Mouse (Mus musculus): ENCODE measurements at regions not wholly inside any gene's neighbourhood (a gene's known extent, or its start where the extent isn't known, plus 50 kb on each side); places are given as distances from the start of the nearest gene placed in this dataset.

DNA sequence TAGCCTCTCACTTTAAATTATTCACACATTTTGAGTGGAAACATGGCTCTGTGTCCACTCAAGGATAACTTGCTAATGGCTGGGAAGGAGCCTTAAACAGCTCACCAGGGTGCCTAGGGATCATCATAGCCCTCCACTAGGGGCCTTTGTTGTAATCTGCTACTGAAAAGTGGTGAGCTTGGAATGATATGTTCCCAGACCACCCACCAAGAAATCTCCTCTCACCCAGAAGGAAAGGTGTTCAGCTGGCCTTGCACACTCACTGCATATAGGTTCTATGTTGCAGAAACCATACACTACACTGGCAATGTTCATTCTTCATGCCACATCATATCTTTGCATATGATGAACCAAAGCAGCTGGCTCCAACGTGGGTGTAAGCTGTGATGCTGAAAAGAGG is 145.1 kb upstream of the Irx1 start:
- Histone ChIP-seq H3K36me3 (ENCODE audit: control insufficient read depth, insufficient read depth, low read length) (no peaks in the 10 kb centered on the region), H3K4me1 (ENCODE audit: control insufficient read depth, insufficient read depth, low read length) (no peaks in the 10 kb centered on the region), H3K4me3 (ENCODE audit: low read depth, low read length) (no peak overlapping the region), H3K27ac (ENCODE audit: low read depth, low read length) (no peak overlapping the region), H3K27me3 (ENCODE audit: control insufficient read depth, insufficient read depth, low read length) (no peaks in the 10 kb centered on the region), H3K9ac (ENCODE audit: low read depth, low read length) (no peak overlapping the region), H3K9me3 (replicated peaks; ENCODE audit: control insufficient read depth, low read length) (no peaks in the 10 kb centered on the region), H3K4me2 (no peak overlapping the region)
- 41% methylated on average over 1 of the region's 1 CpGs for WGBS (ENCODE audit: insufficient replicate concordance)
- no peak for ATAC-seq (replicated peaks; ENCODE audit: insufficient number of reproducible peaks, low FRiP score, low TSS enrichment)

DNA sequence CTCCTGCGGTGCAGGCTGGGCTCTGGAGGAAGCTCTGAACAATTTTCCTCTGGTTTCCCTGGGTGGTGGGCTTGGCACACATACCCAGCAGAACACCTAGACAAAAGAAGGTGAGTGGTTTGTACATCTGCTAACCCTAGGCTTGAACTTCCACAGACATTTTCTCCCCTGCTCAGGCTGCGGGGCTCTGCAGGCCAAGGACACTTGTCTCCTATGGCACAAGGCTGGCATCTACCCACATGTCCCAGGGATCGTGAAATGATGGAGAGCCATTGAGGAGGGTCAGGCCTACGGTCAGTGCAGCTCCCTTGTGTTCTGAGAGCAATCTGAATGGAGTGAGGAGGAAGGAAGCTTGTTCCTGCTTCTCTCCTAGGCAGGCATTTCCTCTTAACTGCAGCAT is 150.4 kb upstream of the Irx1 start:
- no peak overlapping the region for H3K27ac ChIP-seq (ENCODE audit: low read depth, low read length)
- WGBS (ENCODE audit: insufficient replicate concordance): 73% methylated on average over 4 of the region's 4 CpGs
- no peak overlapping the region for H3K4me2 ChIP-seq
- no peaks in the 10 kb centered on the region for H3K9me3 ChIP-seq (replicated peaks; ENCODE audit: control insufficient read depth, low read length)
- no peak for ATAC-seq (replicated peaks; ENCODE audit: insufficient number of reproducible peaks, low FRiP score, low TSS enrichment)
- H3K4me1 ChIP-seq (ENCODE audit: control insufficient read depth, insufficient read depth, low read length): peaks cover 7% of the 10 kb centered on the region
- no peak overlapping the region for H3K9ac ChIP-seq (ENCODE audit: low read depth, low read length)
- no peak overlapping the region for H3K4me3 ChIP-seq (ENCODE audit: low read depth, low read length)
- H3K36me3 ChIP-seq (ENCODE audit: control insufficient read depth, insufficient read depth, low read length): no peaks in the 10 kb centered on the region
- no peaks in the 10 kb centered on the region for H3K27me3 ChIP-seq (ENCODE audit: control insufficient read depth, insufficient read depth, low read length)

DNA sequence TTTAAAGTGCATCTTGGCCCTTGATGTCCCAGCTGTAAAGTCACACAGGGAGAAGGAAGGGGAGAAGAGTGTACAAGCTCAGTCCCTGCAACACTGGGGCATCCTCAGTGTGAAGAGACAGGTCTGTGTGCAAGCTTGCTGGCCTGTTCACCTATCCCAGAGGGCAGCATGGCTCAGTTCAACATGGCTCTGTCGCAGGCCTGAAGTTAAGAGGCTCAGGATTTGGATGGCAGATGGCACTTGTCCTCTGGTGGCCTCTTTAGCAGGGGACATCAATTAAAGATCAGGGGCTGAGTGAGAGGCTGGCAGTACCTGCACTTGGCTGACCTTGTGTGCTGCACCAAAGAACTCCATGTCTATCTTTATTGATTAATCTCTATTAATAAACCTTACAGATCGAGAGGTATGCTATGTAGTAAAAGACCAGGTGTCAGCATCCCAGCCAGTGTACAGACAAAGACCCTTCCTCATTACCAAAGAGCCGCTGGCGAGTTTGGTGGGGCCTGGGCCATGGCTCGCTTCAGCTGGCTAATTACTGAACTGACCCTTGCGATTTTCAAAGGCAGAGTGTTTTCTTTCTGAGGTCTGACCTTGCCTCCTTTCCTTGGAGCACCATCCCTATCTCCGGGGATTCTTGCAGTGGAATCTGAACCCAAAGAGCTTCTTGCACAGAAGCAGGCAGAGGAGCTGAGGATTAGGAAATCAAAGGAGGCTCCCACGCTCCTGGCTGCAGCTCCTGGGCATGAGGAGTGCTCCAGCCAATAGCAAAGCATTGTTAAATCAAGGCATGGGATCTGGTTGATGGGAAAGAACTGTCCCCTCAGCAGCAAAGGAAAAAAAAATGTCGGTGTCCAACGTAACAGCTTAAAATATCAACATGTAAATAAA is 151.5 kb upstream of the Irx1 start:
- no peak overlapping the region for H3K9ac ChIP-seq (ENCODE audit: low read depth, low read length)
- H3K4me1 ChIP-seq (ENCODE audit: control insufficient read depth, insufficient read depth, low read length): peaks cover 9% of the 10 kb centered on the region
- WGBS (ENCODE audit: insufficient replicate concordance): 55% methylated on average over 10 of the region's 10 CpGs
- no peak overlapping the region for H3K4me2 ChIP-seq
- no peak for ATAC-seq (replicated peaks; ENCODE audit: insufficient number of reproducible peaks, low FRiP score, low TSS enrichment)
- H3K4me3 ChIP-seq (ENCODE audit: low read depth, low read length): no peak overlapping the region
- no peaks in the 10 kb centered on the region for H3K27me3 ChIP-seq (ENCODE audit: control insufficient read depth, insufficient read depth, low read length)
- no peaks in the 10 kb centered on the region for H3K9me3 ChIP-seq (replicated peaks; ENCODE audit: control insufficient read depth, low read length)
- no peaks in the 10 kb centered on the region for H3K36me3 ChIP-seq (ENCODE audit: control insufficient read depth, insufficient read depth, low read length)
- no peak overlapping the region for H3K27ac ChIP-seq (ENCODE audit: low read depth, low read length)

DNA sequence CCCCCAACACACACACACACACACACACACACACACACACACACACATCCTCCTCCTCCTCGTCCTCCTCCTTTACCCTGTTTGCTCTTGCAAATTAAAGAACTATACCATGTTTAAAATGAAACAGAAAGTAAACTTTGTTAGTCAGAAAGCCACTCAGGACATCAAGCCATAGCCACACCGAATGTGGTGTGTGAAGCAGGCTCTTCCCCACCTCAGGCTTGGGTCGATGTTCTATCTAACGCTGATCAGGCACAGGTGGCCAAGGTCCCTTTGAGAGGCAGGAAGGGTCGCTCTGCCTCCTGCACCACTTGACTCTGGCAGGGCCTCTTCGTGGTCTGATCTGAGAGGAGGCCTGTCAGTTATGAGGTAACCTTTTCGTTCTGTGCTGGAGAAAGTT is 156.9 kb upstream of the Irx1 start:
- no peak for ATAC-seq (replicated peaks; ENCODE audit: insufficient number of reproducible peaks, low FRiP score, low TSS enrichment)
- Histone ChIP-seq H3K4me3 (ENCODE audit: low read depth, low read length) (no peak overlapping the region), H3K9ac (ENCODE audit: low read depth, low read length) (0 out of 2 replicates have a peak overlapping the region, but pooled peaks have one; percentile 16), H3K36me3 (ENCODE audit: control insufficient read depth, insufficient read depth, low read length) (no peaks in the 10 kb centered on the region), H3K4me2 (no peak overlapping the region), H3K4me1 (ENCODE audit: control insufficient read depth, insufficient read depth, low read length) (peaks cover 16% of the 10 kb centered on the region), H3K27me3 (ENCODE audit: control insufficient read depth, insufficient read depth, low read length) (peaks cover 2% of the 10 kb centered on the region), H3K27ac (ENCODE audit: low read depth, low read length) (no peak overlapping the region), H3K9me3 (replicated peaks; ENCODE audit: control insufficient read depth, low read length) (no peaks in the 10 kb centered on the region)
- WGBS (ENCODE audit: insufficient replicate concordance): 24% methylated on average over 7 of the region's 7 CpGs

DNA sequence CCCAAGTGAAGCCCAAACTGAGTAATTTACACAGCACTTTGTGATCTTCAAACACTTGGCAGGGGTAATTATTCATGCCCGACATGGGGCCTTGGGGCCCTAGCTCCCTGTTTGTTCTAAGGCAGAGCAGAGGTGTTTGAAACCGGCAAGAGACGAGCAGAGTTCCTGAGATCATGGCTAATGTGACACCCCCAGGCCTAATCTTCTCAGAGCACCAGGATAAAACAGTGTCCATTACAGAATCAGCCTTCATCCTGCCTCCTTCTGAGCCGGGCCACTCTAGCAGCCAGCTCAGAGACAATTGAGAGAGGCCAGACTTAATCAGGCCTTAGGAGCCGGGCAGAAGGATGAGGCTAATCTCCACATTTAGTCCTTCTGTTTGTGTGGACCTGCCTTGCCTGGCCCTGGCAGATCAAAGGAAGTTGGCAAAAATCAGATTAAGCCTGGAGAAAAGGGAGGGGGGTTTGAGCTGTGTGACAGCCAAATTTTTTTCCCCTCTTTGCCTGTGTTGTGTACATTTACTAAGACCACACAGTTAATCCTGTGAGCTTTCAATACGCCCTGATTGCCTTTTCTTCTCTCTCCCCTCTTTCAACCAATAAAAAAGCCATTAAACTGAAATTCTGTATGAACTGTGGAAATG is 157.5 kb upstream of the Irx1 start:
- Histone ChIP-seq H3K27ac (ENCODE audit: low read depth, low read length) (no peak overlapping the region), H3K9ac (ENCODE audit: low read depth, low read length) (0 out of 2 replicates have a peak overlapping the region, but pooled peaks have one; percentile 16), H3K4me3 (ENCODE audit: low read depth, low read length) (no peak overlapping the region), H3K4me1 (ENCODE audit: control insufficient read depth, insufficient read depth, low read length) (peaks cover 16% of the 10 kb centered on the region), H3K27me3 (ENCODE audit: control insufficient read depth, insufficient read depth, low read length) (peaks cover 2% of the 10 kb centered on the region), H3K9me3 (replicated peaks; ENCODE audit: control insufficient read depth, low read length) (no peaks in the 10 kb centered on the region), H3K4me2 (no peak overlapping the region), H3K36me3 (ENCODE audit: control insufficient read depth, insufficient read depth, low read length) (no peaks in the 10 kb centered on the region)
- WGBS (ENCODE audit: insufficient replicate concordance): 23% methylated on average over 6 of the region's 6 CpGs
- ATAC-seq (replicated peaks; ENCODE audit: insufficient number of reproducible peaks, low FRiP score, low TSS enrichment): no peak

DNA sequence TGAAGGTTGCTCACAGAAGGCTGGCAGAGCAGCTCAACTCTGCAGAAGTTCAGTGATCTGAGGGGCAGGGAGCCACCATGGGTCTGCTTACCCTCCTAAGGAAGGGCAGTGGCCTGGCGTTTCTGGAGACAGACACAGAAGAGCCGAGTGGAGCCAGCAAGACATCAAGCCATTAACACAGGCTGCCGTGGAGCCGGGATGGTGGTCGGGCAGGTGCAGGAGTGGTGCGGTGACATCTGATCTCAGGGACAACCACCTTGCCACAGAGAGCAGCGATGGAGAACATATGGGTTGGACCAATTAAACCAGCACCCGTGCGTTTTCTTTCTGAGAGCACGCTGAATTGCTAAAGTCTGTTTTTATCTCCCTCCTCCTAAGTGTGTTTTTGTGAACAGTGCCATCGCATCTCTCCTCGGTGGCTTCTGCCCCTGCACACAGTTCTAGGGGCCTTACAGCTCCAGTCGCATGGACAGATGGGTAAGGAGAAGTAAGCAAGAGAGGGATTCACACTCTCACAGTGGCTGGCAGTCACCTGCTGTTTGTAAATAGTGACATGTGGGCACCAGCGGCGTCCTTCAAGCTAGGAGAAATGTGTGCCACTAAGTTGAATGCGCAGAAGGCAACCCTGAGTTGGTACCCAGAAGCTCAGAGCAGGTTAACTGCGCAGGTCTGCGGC is 158.2 kb upstream of the Irx1 start:
- no peak overlapping the region for H3K4me2 ChIP-seq
- H3K27me3 ChIP-seq (ENCODE audit: control insufficient read depth, insufficient read depth, low read length): peaks cover 2% of the 10 kb centered on the region
- H3K27ac ChIP-seq (ENCODE audit: low read depth, low read length): no peak overlapping the region
- no peak overlapping the region for H3K4me3 ChIP-seq (ENCODE audit: low read depth, low read length)
- H3K9me3 ChIP-seq (replicated peaks; ENCODE audit: control insufficient read depth, low read length): no peaks in the 10 kb centered on the region
- peaks cover 13% of the 10 kb centered on the region; the same call in 1 of the 2 replicates for H3K4me1 ChIP-seq (ENCODE audit: control insufficient read depth, insufficient read depth, low read length)
- no peak for ATAC-seq (replicated peaks; ENCODE audit: insufficient number of reproducible peaks, low FRiP score, low TSS enrichment)
- H3K9ac ChIP-seq (ENCODE audit: low read depth, low read length): no peak overlapping the region
- H3K36me3 ChIP-seq (ENCODE audit: control insufficient read depth, insufficient read depth, low read length): no peaks in the 10 kb centered on the region
- WGBS (ENCODE audit: insufficient replicate concordance): 66% methylated on average over 18 of the region's 18 CpGs

DNA sequence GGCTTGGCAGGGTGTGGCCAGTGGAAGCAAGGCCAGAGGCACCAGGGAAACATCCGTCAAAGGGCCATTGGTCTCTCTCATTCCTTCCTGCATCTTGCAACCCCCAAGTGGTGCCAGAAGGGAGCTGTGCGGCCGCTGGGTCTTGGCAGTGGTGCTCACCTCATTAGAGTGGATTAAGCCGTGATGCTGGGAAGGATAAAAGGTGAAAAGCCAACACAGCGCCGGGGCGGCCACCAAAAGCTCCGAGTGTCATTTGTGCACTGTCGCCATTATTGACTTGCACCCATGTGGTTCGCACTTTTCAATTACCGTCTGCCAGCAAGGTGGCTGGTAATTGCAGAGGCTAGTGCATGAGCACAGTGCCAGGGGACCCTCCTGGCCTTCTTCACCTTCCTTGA is 158.7 kb upstream of the Irx1 start:
- no peak overlapping the region for H3K9ac ChIP-seq (ENCODE audit: low read depth, low read length)
- no peak overlapping the region for H3K4me3 ChIP-seq (ENCODE audit: low read depth, low read length)
- H3K27ac ChIP-seq (ENCODE audit: low read depth, low read length): no peak overlapping the region
- peaks cover 2% of the 10 kb centered on the region for H3K27me3 ChIP-seq (ENCODE audit: control insufficient read depth, insufficient read depth, low read length)
- no peak for ATAC-seq (replicated peaks; ENCODE audit: insufficient number of reproducible peaks, low FRiP score, low TSS enrichment)
- no peaks in the 10 kb centered on the region for H3K36me3 ChIP-seq (ENCODE audit: control insufficient read depth, insufficient read depth, low read length)
- 60% methylated on average over 11 of the region's 11 CpGs for WGBS (ENCODE audit: insufficient replicate concordance)
- H3K9me3 ChIP-seq (replicated peaks; ENCODE audit: control insufficient read depth, low read length): no peaks in the 10 kb centered on the region
- H3K4me1 ChIP-seq (ENCODE audit: control insufficient read depth, insufficient read depth, low read length): peaks cover 13% of the 10 kb centered on the region; the same call in 1 of the 2 replicates
- H3K4me2 ChIP-seq: no peak overlapping the region

DNA sequence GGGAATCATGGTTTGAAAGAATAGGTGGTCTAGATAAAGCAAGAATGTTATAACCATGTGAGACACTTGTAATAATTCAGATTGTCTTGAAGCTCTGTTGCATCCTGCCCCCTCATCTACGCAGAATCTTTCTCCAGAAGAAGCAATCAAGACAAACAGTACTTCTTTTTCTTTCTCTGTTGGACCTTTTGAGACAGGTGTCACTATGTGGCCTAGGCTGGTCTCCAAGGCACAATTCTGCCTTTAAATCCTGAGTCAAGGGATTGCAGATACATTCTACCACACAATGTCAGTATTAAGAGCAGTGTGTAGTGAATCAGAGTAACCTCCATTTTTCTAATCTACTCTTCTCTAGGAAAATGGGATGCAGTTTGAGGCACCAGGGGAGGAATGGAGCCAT is 164.8 kb upstream of the Irx1 start:
- Histone ChIP-seq H3K27ac (ENCODE audit: low read depth, low read length) (no peak overlapping the region), H3K4me1 (ENCODE audit: control insufficient read depth, insufficient read depth, low read length) (peaks cover 6% of the 10 kb centered on the region), H3K4me2 (no peak overlapping the region), H3K9me3 (replicated peaks; ENCODE audit: control insufficient read depth, low read length) (no peaks in the 10 kb centered on the region), H3K27me3 (ENCODE audit: control insufficient read depth, insufficient read depth, low read length) (peaks cover 2% of the 10 kb centered on the region; the same call in 1 of the 2 replicates), H3K36me3 (ENCODE audit: control insufficient read depth, insufficient read depth, low read length) (no peaks in the 10 kb centered on the region), H3K9ac (ENCODE audit: low read depth, low read length) (no peak overlapping the region), H3K4me3 (ENCODE audit: low read depth, low read length) (no peak overlapping the region)
- no peak for ATAC-seq (replicated peaks; ENCODE audit: insufficient number of reproducible peaks, low FRiP score, low TSS enrichment)
- 85% methylated on average over 1 of the region's 1 CpGs for WGBS (ENCODE audit: insufficient replicate concordance)

All from heart, embryonic 11.5 days (tissue).